Mouse (Mus musculus) heart, adult 2 months (tissue): ENCODE results near the gene Gm49510. TPM values are rescaled to one million over a fixed set of nuclear protein-coding genes. Genes with fewer than 3 reads are reported as not detected.
A peak's percentile ranks its signal among the peaks of the same experiment; 100 is the strongest.

Source experiments
- DNase-seq, 2 experiments: peaks; one replicate each; pipeline ENCODE4 v3.0.0; 2021
- H3K27ac ChIP-seq: fragments of 200-600 bp; 2 replicates; pipeline ENCODE4 v1.8.1; 2022
- H3K27me3 ChIP-seq: fragments of 200-500 bp; 2 replicates; pipeline ENCODE4 v1.6.1; 2012; ENCODE audit warnings: mild to moderate bottlenecking, low read length, inconsistent platforms, mixed read lengths; ENCODE audit not compliant: control insufficient read depth, insufficient read depth
- H3K36me3 ChIP-seq: fragments of 200-500 bp; 2 replicates; pipeline ENCODE4 v1.6.1; 2012; ENCODE audit warnings: low read length, inconsistent platforms; ENCODE audit not compliant: control insufficient read depth, insufficient read depth
- H3K4me1 ChIP-seq: fragments of 200-500 bp; 2 replicates; pipeline ENCODE4 v1.6.1; 2011; ENCODE audit warnings: low read length; ENCODE audit not compliant: control insufficient read depth, insufficient read depth
- H3K4me3 ChIP-seq: fragments of 200-600 bp; 2 replicates; pipeline ENCODE4 v1.8.1; 2022
- H3K79me2 ChIP-seq: fragments of 200-500 bp; replicated peaks from 2 replicates; pipeline ENCODE4 v1.6.1; 2012; ENCODE audit warnings: mild to moderate bottlenecking, inconsistent platforms, low read length, moderate library complexity, mixed read lengths; ENCODE audit not compliant: control insufficient read depth, insufficient read depth
- H3K9ac ChIP-seq: fragments of 200-500 bp; 2 replicates; pipeline ENCODE4 v1.6.1; 2012; ENCODE audit warnings: low read depth, mild to moderate bottlenecking, control low read depth, inconsistent platforms, low read length, mixed read lengths
- CTCF ChIP-seq: fragments of 200-600 bp; IDR thresholded peaks from 2 replicates; pipeline ENCODE4 v1.8.1; 2022; ENCODE audit warnings: antibody characterized with exemption, mild to moderate bottlenecking, moderate library complexity
- EP300 ChIP-seq: fragments of 200-500 bp; IDR thresholded peaks from 2 replicates; pipeline ENCODE4 v1.6.1; 2011; ENCODE audit warnings: low read depth, low read length, control low read depth; ENCODE audit not compliant: insufficient read depth
- POLR2A ChIP-seq: fragments of 200-500 bp; IDR thresholded peaks from 2 replicates; pipeline ENCODE4 v1.6.1; 2011; ENCODE audit warnings: mild to moderate bottlenecking, low read depth, low read length, control low read depth; ENCODE audit not compliant: insufficient read depth
- WGBS: fragments of 180-500 bp; shearing (Covaris S2); methylation state at CpG from one replicate; pipeline ENCODE4 v1.1.7; 2018; 5-methylcytosine and 5-hydroxymethylcytosine counted together
- intact Hi-C: fragments of 180-260 bp; cut with DNase I; formaldehyde crosslinking; loops from one replicate; pipeline ENCODE4 v1.15.1; 2025
- polyA plus RNA-seq: library from polyadenylated mRNA; depleted of rRNA; stranded (reverse); fragments of >200 nt; gene quantifications from 2 replicates; pipeline ENCODE4 v1.2.3, GENCODE M21; 2012
- total RNA-seq, 2 experiments: library from RNA; stranded (reverse); gene quantifications; 2 replicates each; pipeline ENCODE4 v1.2.3; 2021

Gm49510 gene
- total and polyA plus RNA-seq, 3 experiments, result 0.04 TPM; not detected in 2

DNA sequence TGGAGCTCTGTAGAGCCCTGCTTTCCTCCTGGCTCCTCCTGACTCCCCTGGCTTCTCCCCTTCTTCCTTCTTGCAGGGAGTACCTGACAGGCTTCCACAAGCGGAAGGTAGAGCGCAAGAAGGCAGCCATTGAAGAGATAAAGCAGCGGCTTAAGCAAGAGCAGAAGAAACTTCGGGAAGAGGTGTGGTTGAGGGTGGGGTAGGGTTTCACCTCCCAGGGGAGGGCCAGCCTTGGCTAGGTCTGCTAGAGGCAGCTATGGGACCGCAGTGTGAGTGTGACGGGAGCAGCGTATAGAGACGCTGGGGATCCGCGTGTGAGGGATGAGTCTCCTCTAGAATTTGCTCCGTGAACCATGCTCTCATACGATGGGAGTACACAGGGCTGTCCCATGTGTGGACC is 36.9 kb downstream of the Gm49510 start:
- no peaks in the 10 kb centered on the region for H3K36me3 ChIP-seq
- intact Hi-C loops, result no loop called here

GRCm38 (mm10) chr15:78937311-78937710 is 37.8 kb downstream of the Gm49510 start:
- H3K9ac ChIP-seq, result no peak overlapping the region
- intact Hi-C loops, result no loop called here
- H3K4me3 ChIP-seq, result no peak overlapping the region
- H3K79me2 ChIP-seq, result no peaks in the 10 kb centered on the region
- 89% methylated on average over 10 of the region's 10 CpGs for WGBS
- no peaks in the 10 kb centered on the region for H3K27me3 ChIP-seq
- peaks cover 3% of the 10 kb centered on the region for H3K4me1 ChIP-seq
- H3K27ac ChIP-seq, result no peak overlapping the region
- DNase-seq, result no peak
- TF ChIP-seq POLR2A, result no peak
- TF ChIP-seq EP300, result no peak
- TF ChIP-seq CTCF, result no peak
- H3K36me3 ChIP-seq, result no peaks in the 10 kb centered on the region

More for the DNA sequence above, 36.9 kb downstream of the Gm49510 start:
- no peaks in the 10 kb centered on the region for H3K27me3 ChIP-seq
- no peak overlapping the region for H3K4me3 ChIP-seq
- H3K79me2 ChIP-seq, result no peaks in the 10 kb centered on the region
- 89% methylated on average over 12 of the region's 12 CpGs for WGBS
- no peak overlapping the region for H3K9ac ChIP-seq
- H3K4me1 ChIP-seq, result peaks cover 3% of the 10 kb centered on the region
- no peak for DNase-seq
- H3K27ac ChIP-seq, result no peak overlapping the region
- TF ChIP-seq POLR2A, result no peak
- TF ChIP-seq EP300, result no peak
- no peak for TF ChIP-seq CTCF

- 91% methylated on average over 2 of the region's 2 CpGs for WGBS
- Histone ChIP-seq H3K79me2 (no peaks in the 10 kb centered on the region), H3K36me3 (no peaks in the 10 kb centered on the region), H3K4me3 (no peak overlapping the region), H3K4me1 (peaks cover 3% of the 10 kb centered on the region), H3K27me3 (no peaks in the 10 kb centered on the region), H3K27ac (no peak overlapping the region), H3K9ac (no peak overlapping the region)
- DNase-seq, result no peak
- TF ChIP-seq EP300, result no peak
- no peak for TF ChIP-seq POLR2A
- no peak for TF ChIP-seq CTCF
- intact Hi-C loops, result no loop called here
Observed at GRCm38 (mm10) chr15:78937963-78938362, 38.5 kb downstream of the Gm49510 start.

DNA sequence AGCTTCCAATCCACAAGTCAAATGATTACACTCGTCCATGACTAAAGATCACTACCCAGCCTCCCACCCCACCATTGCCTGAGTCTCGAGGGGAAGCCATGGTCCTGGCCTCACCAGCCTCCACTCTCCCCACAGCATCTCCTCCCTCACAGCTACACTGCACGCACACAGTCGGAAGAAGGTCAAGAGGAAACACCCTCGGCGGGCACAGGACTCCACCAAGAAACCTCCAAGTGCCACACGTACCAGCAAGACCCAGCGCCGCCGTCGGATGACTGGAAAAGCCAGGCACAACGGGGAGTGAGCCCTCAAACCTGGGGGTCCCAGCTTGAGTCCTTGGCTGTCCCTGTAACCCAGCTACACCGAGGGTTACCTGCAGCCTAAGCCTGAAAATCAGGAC is 40.9 kb downstream of the Gm49510 start:
- no peak overlapping the region for H3K27ac ChIP-seq
- WGBS, result 88% methylated on average over 13 of the region's 13 CpGs
- intact Hi-C loops, result no loop called here
- H3K36me3 ChIP-seq, result no peaks in the 10 kb centered on the region
- DNase-seq, result no peak
- TF ChIP-seq POLR2A (no peak), CTCF (no peak), EP300 (no peak)
- H3K4me1 ChIP-seq, result peaks cover 2% of the 10 kb centered on the region; the same call in 1 of the 2 replicates
- H3K27me3 ChIP-seq, result no peaks in the 10 kb centered on the region
- H3K4me3 ChIP-seq, result no peak overlapping the region
- no peaks in the 10 kb centered on the region for H3K79me2 ChIP-seq
- H3K9ac ChIP-seq, result no peak overlapping the region

GRCm38 (mm10) chr15:78942663-78943062 is 43.2 kb downstream of the Gm49510 start:
- H3K79me2 ChIP-seq, result no peaks in the 10 kb centered on the region
- H3K36me3 ChIP-seq, result no peaks in the 10 kb centered on the region
- WGBS, result 1% methylated on average over 9 of the region's 9 CpGs
- peak; percentile 84 to 86 for DNase-seq
- intact Hi-C loops, result loop anchor here (1.0 kb wide), 1 partner anchor 27 kb away; no protein-coding TSS in a partner anchor
- no peaks in the 10 kb centered on the region for H3K4me1 ChIP-seq
- H3K27me3 ChIP-seq, result no peaks in the 10 kb centered on the region
- TF ChIP-seq CTCF (peak; percentile 96), POLR2A (no peak), EP300 (0 out of 2 replicates have a peak, but pooled peaks have one; percentile 38)
- H3K4me3 ChIP-seq, result peak overlapping the region; percentile 36
- H3K27ac ChIP-seq, result no peak overlapping the region; the same call in 1 of the 2 replicates
- H3K9ac ChIP-seq, result peak overlapping the region; percentile 47

GRCm38 (mm10) chr15:78946232-78946631 is 46.8 kb downstream of the Gm49510 start:
- Histone ChIP-seq H3K9ac (no peak overlapping the region), H3K4me1 (no peaks in the 10 kb centered on the region; the same call in 1 of the 2 replicates), H3K4me3 (no peak overlapping the region), H3K36me3 (no peaks in the 10 kb centered on the region), H3K27me3 (no peaks in the 10 kb centered on the region), H3K27ac (no peak overlapping the region), H3K79me2 (no peaks in the 10 kb centered on the region)
- no peak for DNase-seq
- 78% methylated on average over 7 of the region's 7 CpGs for WGBS
- intact Hi-C loops, result no loop called here
- no peak for TF ChIP-seq POLR2A
- no peak for TF ChIP-seq CTCF
- TF ChIP-seq EP300, result no peak

- TF ChIP-seq CTCF, result no peak
- TF ChIP-seq POLR2A, result peak; percentile 54
- peak; percentile 88 to 92 for DNase-seq
- Histone ChIP-seq H3K79me2 (no peaks in the 10 kb centered on the region), H3K4me1 (no peaks in the 10 kb centered on the region; the same call in 1 of the 2 replicates), H3K4me3 (peak within 1 kb of the TSS; percentile 22; the same call in 1 of the 2 replicates), H3K27me3 (no peaks in the 10 kb centered on the region), H3K9ac (no peak within 1 kb of the TSS), H3K27ac (no peak within 1 kb of the TSS), H3K36me3 (no peaks in the 10 kb centered on the region)
- under 1% methylated on average over 24 of the region's 24 CpGs for WGBS
- intact Hi-C loops, result no loop called here
Observed at GRCm38 (mm10) chr15:78947657-78948056, 48.2 kb downstream of the Gm49510 start, which contains the start of gene Triobp. Gene Triobp, plus strand, starts transcription at chr15:78947724.
